ENCODE assay signal across 18 mouse cellular contexts in the genomic region with DNA sequence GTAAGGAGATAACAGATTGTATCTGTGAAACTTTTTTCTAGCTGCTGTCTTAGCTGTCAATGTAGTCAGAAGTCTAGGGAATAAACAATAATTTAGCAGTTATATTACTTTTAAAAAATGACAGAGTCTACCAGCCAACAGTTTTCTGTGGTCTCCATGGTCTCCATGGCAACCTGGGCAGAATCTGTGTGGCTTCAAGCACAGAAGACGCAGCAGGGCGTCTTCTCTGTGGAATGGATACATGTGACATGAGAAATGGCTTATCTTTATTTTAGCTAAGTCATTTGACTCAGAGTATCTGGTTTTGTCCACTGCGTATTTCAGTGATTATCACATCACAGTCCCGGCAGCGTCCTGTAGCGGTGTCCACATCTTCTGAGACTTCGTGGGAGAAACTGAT. TPM values are rescaled to one million over a fixed set of nuclear protein-coding genes. Genes with fewer than 3 reads are reported as not detected.
DNase-seq lines count a peak whose midpoint lies in the region; ATAC-seq lines count a peak whose summit lies in the region.
"Had no signal": no experiment of that assay in that cellular context is flagged by ENCODE, and none has a peak within 500 bp of the region (broad histone marks: within the 10 kb centered on the region; RNA-seq: fewer than 3 reads in every experiment).

No protein-coding gene starts in this region.

- H3K27me3 ChIP-seq in forebrain, embryonic 16.5 days (replicated peaks; ENCODE audit: control insufficient read depth, insufficient read depth, low read length) = no peaks in the 10 kb centered on the region
- no peaks in the 10 kb centered on the region; the same call in 1 of the 2 replicates for H3K27me3 ChIP-seq in forebrain, embryonic 11.5 days (ENCODE audit: control insufficient read depth, insufficient read depth, low read length)
- H3K27me3 ChIP-seq: heart, embryonic 13.5 days; limb, embryonic 15.5 days had no signal

- H3K36me3 ChIP-seq in forebrain, embryonic 16.5 days (ENCODE audit: control insufficient read depth, insufficient read depth) = no peaks in the 10 kb centered on the region
- no peaks in the 10 kb centered on the region for H3K36me3 ChIP-seq in forebrain, embryonic 11.5 days (ENCODE audit: control insufficient read depth, insufficient read depth, low read length)
- H3K36me3 ChIP-seq: embryonic facial prominence, embryonic 10.5 days; heart, embryonic 13.5 days; limb, embryonic 15.5 days had no signal

- peak; percentile 40; the same call in 1 of the 2 replicates for ATAC-seq in forebrain, embryonic 16.5 days
- ATAC-seq in forebrain, embryonic 11.5 days (replicated peaks; ENCODE audit: low FRiP score) = no peak
- peak; percentile 85 for ATAC-seq in common myeloid progenitor, adult 5-6 weeks (replicated peaks; ENCODE audit: low read depth, poor library complexity, severe bottlenecking)
- ATAC-seq: liver, postnatal 0 days had no signal

- H3K4me3 ChIP-seq in forebrain, embryonic 16.5 days (replicated peaks; ENCODE audit: low read length) = no peak overlapping the region
- H3K4me3 ChIP-seq in forebrain, embryonic 11.5 days (ENCODE audit: low read depth, low read length) = no peak overlapping the region
- H3K4me3 ChIP-seq: embryonic facial prominence, embryonic 10.5 days; erythroblast, embryonic 14.5 days; heart, embryonic 13.5 days; limb, embryonic 15.5 days had no signal

- 67% methylated on average over 7 of the region's 7 CpGs for WGBS in forebrain, embryonic 16.5 days
- 80% methylated on average over 7 of the region's 7 CpGs for WGBS in forebrain, embryonic 11.5 days

- DNase-seq in forebrain, embryonic 11.5 days (ENCODE audit: low spot score) = no peak
- DNase-seq in right cerebral cortex, postnatal 10 days (ENCODE audit: low spot score in 2 of 2) = peak; percentile 42 to 43
- no peak for DNase-seq in right cerebral cortex, postnatal 14 days
- peak; percentile 47 for DNase-seq in mesoderm, embryonic 11.5 days (ENCODE audit: low read depth, low spot score)
- DNase-seq in B cell, adult 2 months = no peak
- DNase-seq: cerebellum, adult 2 months; kidney, adult 11 months; kidney, postnatal 14 days; liver, postnatal 0 days had no signal

- H3K4me1 ChIP-seq in forebrain, embryonic 16.5 days (replicated peaks; ENCODE audit: control insufficient read depth, insufficient read depth, low read length) = peaks cover 5% of the 10 kb centered on the region
- no peaks in the 10 kb centered on the region for H3K4me1 ChIP-seq in forebrain, embryonic 11.5 days (replicated peaks; ENCODE audit: control insufficient read depth, insufficient read depth, low read length)

- no peak overlapping the region for H3K9ac ChIP-seq in forebrain, embryonic 16.5 days (replicated peaks; ENCODE audit: low read depth, low read length)
- no peak overlapping the region for H3K9ac ChIP-seq in forebrain, embryonic 11.5 days (ENCODE audit: low read length)
- H3K9ac ChIP-seq: limb, embryonic 15.5 days; liver, postnatal 0 days had no signal

- H3K4me2 ChIP-seq in forebrain, embryonic 16.5 days (ENCODE audit: low read length) = no peak overlapping the region
- H3K4me2 ChIP-seq in forebrain, embryonic 11.5 days (ENCODE audit: low read depth, low read length, severe bottlenecking) = no peak overlapping the region
- H3K4me2 ChIP-seq: heart, embryonic 13.5 days; limb, embryonic 15.5 days had no signal

- peaks cover 6% of the 10 kb centered on the region; the same call in 1 of the 2 replicates for H3K9me3 ChIP-seq in forebrain, embryonic 16.5 days (ENCODE audit: control insufficient read depth, low read length)
- H3K9me3 ChIP-seq in forebrain, embryonic 11.5 days (ENCODE audit: control insufficient read depth, low read length) = no peaks in the 10 kb centered on the region; the same call in 1 of the 2 replicates

- H3K27ac ChIP-seq in forebrain, embryonic 16.5 days (ENCODE audit: low read length) = no peak overlapping the region
- no peak overlapping the region for H3K27ac ChIP-seq in forebrain, embryonic 11.5 days (ENCODE audit: low read depth, low read length)
- H3K27ac ChIP-seq: limb, embryonic 15.5 days had no signal

RNA-seq across cellular contexts. Expression of a gene that starts 5.2 kb away (rescaled TPM):
- polyA plus RNA-seq in forebrain, embryonic 16.5 days (2015; fragmentation: Nextera tagmentation; extraction: Ambion mirVana) = 65.3 and 70.1 TPM in 2 replicates
- 35.4 and 38.4 TPM in 2 replicates for polyA plus RNA-seq in forebrain, embryonic 11.5 days (2014; fragmentation: Nextera tagmentation; extraction: Ambion mirVana)
- 27.9 and 38.3 TPM in 2 replicates for total RNA-seq in common myeloid progenitor, adult 5-6 weeks (2017)

RNA-seq across cellular contexts. Expression of a gene that starts 18.0 kb away (rescaled TPM):
- polyA plus RNA-seq in forebrain, embryonic 16.5 days (2015; fragmentation: Nextera tagmentation; extraction: Ambion mirVana) = not detected in 2 replicates
- polyA plus RNA-seq in forebrain, embryonic 11.5 days (2014; fragmentation: Nextera tagmentation; extraction: Ambion mirVana) = 0.52 TPM in 1 of 2 replicates, not detected in the other
- total RNA-seq in common myeloid progenitor, adult 5-6 weeks (2017) = 1.2 TPM in 1 of 2 replicates, not detected in the other
- total RNA-seq: hematopoietic stem cell, adult 5-6 weeks; left cerebral cortex, postnatal 10 days had no signal
- polyA plus RNA-seq: cerebellum, adult 2 months; limb, embryonic 15.5 days; neural tube, embryonic 14.5 days had no signal

Comparison
In these comparisons a context has a peak if more than half of its experiments do, and no peak if none do; other contexts are left out.
1. DNase-seq: peak in right cerebral cortex, postnatal 10 days (2 of 2) and mesoderm, embryonic 11.5 days (single experiment); none in forebrain, embryonic 11.5 days (single experiment), right cerebral cortex, postnatal 14 days (single experiment) and B cell, adult 2 months (0 of 2).